Mouse (Mus musculus) adrenal gland, postnatal 10 days (tissue): Measurements from ENCODE around the gene Mfsd14a. TPM values are rescaled to one million over a fixed set of nuclear protein-coding genes. Genes with fewer than 3 reads are reported as not detected.

Source experiments
- DNase-seq: peaks from one replicate; pipeline ENCODE4 v3.0.0; 2021; ENCODE audit warnings: mixed read lengths
- total RNA-seq, 2 experiments: library from RNA; stranded (reverse); gene quantifications; 2 replicates each; pipeline ENCODE4 v1.2.3; 2021

Gene Mfsd14a
- total RNA-seq, 2 experiments from 2014 or later = 44.3 to 47.9 TPM

- no peak for DNase-seq
Measured at GRCm38 (mm10) chr3:116601781-116602180, 60.7 kb downstream of the Mfsd14a start.

GRCm38 (mm10) chr3:116601005-116601404, 61.5 kb downstream of the Mfsd14a start:
- DNase-seq = no peak

DNA sequence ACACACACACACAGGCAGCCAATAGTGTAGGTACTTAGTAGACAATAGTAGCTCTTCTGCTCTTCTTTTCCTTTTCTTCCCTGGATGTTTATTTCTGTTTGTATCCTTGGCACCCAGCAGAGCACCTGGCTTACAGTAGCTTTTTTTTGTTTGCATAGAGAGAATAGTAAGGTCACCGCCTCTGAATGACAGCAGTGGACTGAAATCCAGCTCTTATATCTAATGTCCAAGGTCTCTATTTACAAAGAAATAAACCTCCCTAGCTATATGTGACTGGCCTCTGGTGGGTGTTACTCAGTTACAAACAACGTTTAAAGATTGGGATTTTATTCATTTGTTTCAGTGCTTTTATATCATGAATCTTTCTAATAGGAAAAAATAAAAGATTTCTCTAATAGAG, 62.8 kb downstream of the Mfsd14a start:
- DNase-seq = no peak

DNA sequence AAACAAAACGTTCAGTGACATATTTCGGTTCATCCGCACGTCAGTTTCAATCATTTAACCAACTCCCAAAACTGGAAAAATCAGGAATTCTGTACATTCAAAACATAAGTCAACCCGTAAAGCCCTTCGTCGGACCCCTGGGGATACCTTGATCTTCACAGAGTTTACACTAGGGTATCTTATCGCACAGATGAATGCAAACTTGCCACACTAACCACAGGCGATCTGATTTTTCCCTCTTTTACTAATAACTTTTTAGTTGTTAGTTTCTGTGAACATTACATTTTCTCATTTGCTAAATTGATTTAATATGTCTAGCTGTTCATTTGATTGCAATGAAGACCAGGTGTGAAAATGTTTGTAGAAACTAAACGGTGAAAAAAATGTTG, 66.9 kb downstream of the Mfsd14a start:
- DNase-seq = no peak

- peak; percentile 99 for DNase-seq
Measured at GRCm38 (mm10) chr3:116594728-116595602, 67.5 kb downstream of the Mfsd14a start, which contains the start of gene Sass6. Gene Sass6 (plus strand): TSS chr3:116594982.

- no peak for DNase-seq
Measured at GRCm38 (mm10) chr3:116594076-116594727, 68.3 kb downstream of the Mfsd14a start.

- DNase-seq = no peak
Measured at GRCm38 (mm10) chr3:116582201-116582600, 80.3 kb downstream of the Mfsd14a start.

Other genes starting within 250 kb of the Mfsd14a start
- gene Cdc14a, start 238.6 kb downstream of the Mfsd14a start, total RNA-seq = 10 to 100 TPM; 10.3 to 12.7 TPM
- gene Rtca, start 154.5 kb downstream of the Mfsd14a start, total RNA-seq = 10 to 100 TPM; 35.4 to 37.2 TPM
- 10 to 100 TPM; 83.4 to 87.7 TPM for gene Dbt, start 149.6 kb downstream of the Mfsd14a start, total RNA-seq
- gene Lrrc39, start 99.7 kb downstream of the Mfsd14a start, total RNA-seq = 10 to 100 TPM in 1 of 2 experiments, 1 to 10 TPM in 1; 6.7 to 12.3 TPM
- gene Sass6, start 67.7 kb downstream of the Mfsd14a start, total RNA-seq = 1 to 10 TPM; 4.5 to 6.6 TPM
- gene Trmt13, start 48.1 kb downstream of the Mfsd14a start, total RNA-seq = 10 to 100 TPM; 12.0 to 15.5 TPM
- gene Gm43191, start 18.6 kb upstream of the Mfsd14a start, total RNA-seq = not detected
- gene Slc35a3, start 50.2 kb upstream of the Mfsd14a start, total RNA-seq = 10 to 100 TPM; 28.4 to 28.9 TPM
- gene Agl, start 145.5 kb upstream of the Mfsd14a start, total RNA-seq = 10 to 100 TPM; 43.5 to 66.5 TPM
- gene Frrs1, start 196.8 kb upstream of the Mfsd14a start, total RNA-seq = 10 to 100 TPM; 13.9 to 17.4 TPM